Mouse (Mus musculus) thymus, postnatal 25 days (tissue): Measurements from ENCODE around the gene Sik2.
A peak's percentile ranks its signal among the peaks of the same experiment; 100 is the strongest.

Experiments used
- DNase-seq: peaks from one replicate; pipeline ENCODE4 v3.0.0; 2022

The Sik2 gene

DNA sequence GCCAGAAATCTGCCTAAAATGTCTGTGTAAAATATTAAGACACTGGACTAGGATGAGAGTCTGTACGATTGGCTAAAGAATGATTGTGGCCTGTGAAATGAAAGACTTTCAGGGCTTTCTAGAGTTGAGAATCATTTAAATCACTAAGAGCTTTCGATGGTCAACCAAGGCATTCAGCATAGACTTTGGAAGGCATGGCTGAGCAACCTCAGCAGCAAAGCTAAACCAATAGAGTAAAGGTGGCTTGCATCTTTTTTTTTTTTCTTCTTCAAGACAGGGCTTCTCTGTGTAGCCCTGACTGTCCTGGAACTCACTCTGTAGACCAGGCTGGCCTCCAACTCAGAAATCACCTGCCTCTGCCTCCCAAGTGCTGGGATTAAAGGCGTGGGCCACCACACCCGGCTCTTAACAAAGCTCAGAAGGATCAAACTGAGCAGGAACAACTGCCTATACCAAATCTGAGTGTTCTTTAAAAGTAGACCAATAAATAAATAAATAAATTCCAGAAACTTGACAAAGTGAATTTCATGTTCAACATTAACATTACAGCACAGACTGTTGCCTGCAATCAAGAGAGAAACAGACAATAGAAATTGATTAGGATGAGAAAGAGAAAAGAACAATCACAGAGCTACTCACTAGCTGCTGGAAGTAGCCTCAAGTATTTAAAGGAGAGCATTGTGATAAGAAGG is 27.2 kb downstream of the Sik2 start:
- DNase-seq: no peak

DNA sequence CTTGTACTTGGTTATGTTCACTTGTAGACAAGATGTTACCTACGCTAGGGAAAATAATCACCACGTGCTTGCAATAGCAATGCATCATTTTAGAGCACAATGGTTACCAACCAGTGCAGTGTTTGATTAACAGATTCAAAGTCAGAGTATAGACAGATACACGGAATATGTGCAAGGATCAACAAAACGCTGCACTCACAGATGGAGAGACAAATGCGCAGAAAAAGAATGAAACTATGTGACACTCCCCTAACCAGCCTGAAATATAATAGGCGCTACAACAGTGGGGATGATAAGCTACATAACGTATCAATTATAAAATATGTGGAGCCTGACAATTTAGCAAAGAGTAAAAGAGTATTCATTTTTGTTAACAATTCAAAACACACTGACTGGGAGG is 34.2 kb downstream of the Sik2 start:
- no peak for DNase-seq

DNA sequence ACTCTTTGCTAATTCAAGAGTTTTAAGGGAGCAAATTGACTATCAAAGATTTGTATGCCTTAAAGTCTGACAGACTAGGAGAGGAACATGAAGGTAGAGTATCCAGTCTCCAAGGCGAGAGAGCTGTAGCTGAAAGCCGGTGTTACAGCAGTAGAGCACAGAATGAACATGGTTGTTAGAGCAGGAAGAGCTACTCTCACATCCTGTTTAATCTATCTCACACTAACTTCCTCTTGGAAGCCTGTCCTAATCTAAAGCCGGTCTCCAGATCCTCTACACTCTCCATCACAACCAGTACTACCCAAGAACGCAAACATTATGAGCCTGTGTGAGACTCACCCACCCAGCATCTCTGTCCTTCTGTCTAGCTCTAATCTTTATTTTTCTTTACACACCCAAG is 38.5 kb downstream of the Sik2 start:
- DNase-seq: no peak

DNA sequence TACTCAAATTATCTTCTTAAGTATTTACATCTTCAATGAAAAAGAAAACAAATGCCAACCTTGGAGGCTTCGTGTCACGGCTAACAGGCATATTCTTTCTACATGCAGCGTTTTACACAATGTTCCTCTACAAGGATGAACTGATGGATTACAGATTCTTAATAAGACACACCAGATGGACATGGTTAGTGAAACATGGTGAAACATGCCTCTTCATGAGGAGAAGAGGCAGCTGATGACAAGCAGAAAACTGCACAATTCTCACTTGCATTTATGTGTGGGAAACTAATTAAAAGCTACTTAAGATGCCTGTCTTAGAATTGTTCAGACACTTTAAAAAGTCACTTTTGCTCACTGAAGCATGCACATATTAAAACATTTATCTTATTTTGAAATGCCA is 39.6 kb downstream of the Sik2 start:
- no peak for DNase-seq

DNA sequence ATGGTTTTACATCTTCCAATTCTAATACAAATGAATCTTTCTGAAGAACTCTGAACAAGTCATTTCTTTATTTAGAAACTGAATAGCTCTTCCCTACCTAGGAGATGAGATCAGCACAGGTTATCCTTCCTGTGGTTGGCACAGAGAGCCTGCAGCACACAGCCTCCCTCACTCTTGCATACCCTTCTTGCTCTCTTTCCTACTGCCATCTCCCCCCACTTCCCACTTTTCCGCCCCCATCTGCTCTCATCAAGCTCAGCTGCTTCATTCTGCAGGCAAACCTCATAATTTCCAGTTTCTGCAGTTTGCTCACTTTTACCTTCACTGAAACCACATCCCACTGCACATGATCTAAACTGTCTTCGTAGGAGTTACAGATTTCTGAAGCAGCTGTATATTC is 42.6 kb downstream of the Sik2 start:
- DNase-seq: no peak

DNA sequence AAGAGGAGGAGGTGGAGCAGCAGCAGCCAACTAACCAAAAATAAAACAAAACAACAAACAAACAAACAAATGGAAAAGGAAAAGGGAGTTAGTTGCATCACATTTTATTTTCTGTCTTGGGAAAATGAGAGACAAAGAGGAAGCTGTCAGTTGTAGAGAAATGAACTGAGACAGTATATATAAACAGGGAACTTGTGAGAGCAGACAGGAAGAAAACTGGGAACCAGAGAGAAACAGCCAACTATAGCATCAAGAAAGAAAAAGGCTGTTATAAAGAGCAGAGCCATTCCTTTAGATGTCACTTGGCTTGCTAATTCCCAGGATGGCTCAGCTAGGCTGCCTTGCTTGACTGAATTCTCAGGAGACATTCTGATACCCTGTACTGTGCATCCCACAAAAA is 43.5 kb downstream of the Sik2 start:
- no peak for DNase-seq

DNA sequence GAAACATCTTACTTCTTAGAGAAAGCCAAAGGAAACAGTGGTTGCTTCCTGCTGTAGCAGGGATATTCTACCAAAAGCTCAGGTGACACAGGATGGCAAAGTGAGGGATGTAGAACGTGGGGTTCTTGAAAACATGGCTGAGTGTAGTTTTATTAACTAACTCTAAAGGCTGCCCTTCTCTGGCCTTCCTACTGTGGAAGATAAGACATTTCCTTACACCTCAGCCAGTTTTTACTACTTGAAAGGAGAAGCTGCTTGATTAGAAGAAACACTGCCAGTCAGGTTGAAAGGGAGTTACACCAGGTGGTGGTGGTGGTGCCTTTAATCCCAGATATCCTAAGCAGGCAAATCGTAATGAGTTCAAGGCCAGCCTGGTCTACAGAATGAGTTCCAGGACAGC is 44.0 kb downstream of the Sik2 start:
- no peak for DNase-seq

DNA sequence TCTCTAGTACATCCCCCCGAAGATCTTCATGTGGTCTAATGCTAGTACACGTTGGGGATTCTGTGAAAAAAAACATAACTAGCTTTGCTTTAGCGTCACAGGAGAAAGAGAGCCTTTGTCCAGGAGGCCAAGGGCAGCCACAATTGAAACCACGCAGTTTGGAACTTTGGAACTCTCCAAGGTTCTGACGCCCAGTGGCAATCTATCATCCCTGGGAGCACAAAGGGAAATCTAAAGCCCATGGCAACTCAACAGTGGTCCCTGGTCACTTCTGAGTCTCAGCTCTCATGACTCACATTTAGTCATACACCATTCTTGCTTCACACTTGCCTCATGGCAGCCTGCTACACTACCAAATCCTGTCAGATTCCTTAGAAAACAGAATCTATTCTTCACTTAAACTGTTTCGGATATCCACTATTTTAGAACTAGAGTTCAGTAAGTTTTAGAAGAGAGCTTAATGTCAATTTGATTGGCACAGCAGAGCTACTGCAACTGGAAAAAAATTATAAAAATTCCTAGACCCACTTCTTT is 50.9 kb downstream of the Sik2 start:
- DNase-seq: no peak

DNA sequence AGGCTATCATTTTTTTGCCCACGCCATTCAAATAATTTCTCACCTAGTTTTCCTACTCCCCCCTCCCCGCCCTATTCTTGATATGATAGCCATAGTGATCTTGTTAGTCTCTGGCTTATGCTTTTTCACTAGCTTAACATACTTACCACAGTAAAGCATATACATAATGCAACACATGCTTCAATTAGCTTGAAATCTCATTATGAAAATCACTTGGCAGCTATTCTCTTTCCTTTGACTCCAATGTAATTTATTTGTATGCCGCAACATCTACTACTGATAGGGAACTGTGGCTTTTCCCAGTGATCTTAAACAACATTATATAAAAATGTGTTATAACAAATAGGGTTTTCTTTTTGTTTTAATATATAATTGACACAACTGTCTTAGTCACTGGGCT is 53.7 kb downstream of the Sik2 start:
- no peak for DNase-seq

DNA sequence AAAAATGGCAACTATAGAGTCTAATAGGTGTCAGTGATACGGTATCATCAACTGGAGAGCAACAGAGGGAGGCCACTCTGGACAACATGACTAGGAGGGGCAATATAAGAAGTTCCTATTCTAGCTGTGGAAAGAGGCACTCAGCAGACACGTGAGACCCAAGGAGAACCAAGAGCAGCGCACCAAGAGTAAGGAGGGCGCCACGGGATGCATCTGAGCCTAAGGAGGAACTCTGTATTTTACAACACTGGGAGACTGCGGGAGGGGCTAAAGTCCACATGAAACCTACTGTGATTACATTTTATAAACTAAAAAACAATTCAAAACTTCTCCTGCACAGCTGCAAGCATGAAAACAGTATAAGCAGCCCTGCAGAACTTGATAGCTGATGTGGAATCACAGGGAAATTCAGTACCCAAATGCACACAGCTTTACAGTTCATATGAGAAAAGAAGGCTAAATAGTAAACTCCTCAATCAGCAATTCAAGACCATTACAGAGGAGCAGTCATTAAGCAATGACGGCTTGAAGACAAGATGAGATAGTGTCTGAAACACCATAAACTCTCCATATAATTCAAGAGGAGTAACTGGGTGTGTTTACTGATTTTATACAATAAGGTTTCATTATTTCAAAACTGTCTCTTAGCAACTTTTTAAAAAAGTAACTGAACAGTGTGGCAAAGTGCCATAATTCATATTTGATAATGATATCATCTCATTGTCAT is 60.6 kb downstream of the Sik2 start:
- no peak for DNase-seq

DNA sequence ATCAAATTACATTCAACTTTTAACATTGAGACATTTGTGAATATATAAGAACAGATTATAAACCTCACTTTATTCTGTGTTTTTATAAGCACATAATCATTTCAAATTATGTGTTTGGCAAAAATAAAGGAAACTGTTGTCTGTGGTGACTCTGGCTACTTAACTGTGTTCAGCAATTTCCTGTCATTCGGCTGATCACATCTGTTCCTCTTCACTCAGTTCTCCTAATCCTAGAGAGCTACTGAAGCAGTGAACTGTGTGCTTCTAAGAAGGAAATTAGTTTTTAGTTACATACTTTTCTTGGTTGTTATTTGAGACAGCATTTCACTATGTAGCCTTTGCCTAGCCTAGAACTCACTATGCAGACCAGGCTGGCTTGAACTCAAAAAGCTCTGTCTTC is 62.5 kb downstream of the Sik2 start:
- no peak for DNase-seq

DNA sequence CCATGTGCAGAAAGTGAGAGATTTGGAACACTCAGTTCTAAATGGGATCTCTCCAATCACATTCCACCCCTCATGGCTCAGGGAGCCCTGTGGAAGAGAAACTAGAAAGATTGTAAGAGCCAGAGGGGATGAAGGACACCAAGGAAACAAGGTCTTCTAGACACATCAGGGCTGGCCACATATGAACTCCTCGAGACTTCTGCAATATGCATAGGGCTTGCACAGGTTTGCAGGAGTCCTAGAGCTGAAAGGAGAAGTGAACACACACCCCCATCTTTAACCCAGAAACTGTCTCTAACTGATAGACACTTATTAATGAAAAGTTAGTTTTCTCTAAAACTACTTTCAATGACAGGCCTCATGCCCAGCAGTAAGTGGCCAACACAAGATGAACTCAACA is 64.0 kb downstream of the Sik2 start:
- no peak for DNase-seq

DNA sequence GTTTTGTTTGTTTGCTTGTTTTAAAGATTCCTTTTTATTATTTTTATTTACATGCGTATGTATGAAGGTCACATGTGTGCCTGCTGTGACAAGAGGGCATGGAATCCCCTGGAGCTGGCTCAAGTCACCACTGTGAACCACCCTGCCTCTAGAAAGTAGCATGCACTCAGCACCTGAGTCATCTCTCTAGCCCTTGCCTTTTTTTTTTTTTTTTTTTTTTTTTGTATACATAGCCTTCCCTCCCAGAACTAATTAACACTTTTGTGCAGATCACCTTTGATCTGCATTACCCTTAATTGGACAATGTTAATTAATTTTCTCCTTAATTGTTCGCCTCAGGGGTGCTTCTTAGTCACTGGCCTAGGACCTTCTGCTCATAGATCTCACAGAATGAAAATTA is 66.2 kb downstream of the Sik2 start:
- no peak for DNase-seq

DNA sequence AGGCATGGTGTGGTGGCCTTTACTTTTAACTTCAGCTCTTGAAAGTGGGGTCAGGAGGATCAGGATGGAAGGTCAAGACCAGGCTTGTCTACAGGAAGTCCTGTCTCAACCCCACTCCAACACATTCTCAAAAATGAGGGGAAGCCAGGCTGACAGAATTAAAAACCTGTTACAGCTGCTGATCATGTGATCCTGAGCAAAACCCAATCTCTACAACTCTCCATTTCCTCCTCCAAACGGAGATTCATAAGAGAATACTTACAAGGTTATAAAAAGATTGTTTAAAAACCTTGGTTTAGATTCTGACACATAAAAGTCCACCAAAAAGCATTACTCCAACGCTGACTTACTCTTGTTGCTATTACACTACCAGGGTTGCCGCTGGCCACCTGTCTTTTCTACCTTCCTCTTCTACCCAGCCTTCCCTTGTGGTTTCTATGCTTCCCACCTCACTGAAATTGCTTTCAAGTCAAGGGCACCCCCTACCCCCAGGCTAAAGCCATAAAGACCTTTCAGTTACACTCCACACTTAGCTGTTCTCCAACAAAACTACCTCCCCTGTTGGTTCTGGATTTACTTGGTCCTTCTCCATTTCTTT is 67.0 kb downstream of the Sik2 start:
- DNase-seq: peak; percentile 22

DNA sequence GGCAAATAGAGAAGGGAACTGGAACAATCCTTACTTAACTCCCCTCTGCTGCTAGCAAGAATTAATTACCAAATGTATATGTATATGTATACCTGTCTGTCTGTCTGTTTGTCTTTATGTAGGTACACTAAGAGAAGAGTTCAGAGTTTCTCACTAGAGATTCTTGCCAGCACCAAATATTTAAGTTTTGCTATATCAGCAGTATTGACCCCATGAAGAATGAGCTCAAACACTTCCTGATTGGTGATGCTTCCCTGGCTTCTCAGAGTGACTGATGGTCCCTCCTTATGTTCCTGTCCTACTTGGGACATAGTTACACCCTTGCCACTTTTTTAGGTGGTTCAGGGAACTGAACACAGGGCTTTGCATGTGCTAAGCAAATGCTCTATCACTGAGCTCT is 78.9 kb downstream of the Sik2 start:
- no peak for DNase-seq

DNA sequence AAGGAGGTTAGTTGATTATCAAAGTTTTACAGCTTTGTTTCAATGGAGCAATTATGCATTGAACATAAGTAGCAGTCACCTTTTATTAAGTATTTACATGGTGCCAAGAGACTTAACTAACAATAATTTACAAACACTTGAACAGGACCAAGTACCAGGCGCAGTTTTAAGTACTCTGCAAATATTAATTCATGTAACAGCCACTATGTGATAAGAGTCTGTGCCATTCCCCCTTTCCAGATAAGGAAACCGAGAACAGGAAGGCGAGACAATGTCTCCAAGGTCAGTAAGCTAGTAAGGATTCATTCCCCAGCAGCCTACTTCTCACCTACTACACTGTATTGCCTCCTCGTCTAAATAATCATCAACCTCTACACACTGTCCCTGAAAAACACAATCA is 83.1 kb downstream of the Sik2 start:
- no peak for DNase-seq

DNA sequence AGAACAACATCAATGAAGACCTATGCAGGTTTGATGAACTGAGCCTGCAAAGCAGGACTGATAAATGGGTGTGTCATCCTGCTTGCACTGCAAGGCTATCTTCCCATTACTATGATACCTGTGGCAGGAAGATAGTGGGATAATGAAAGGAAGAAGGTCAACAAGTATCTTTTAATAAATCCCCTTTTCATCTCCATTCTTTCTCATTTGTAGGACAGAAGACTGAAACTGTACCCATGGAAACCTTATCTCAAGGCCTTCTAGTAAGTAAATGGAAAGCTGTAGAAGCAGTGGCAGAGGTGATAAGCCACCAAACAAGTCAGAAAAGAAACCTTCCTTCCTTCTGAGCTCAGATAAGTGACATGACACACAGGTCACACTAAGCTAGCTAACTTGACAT is 84.4 kb downstream of the Sik2 start:
- DNase-seq: no peak

DNA sequence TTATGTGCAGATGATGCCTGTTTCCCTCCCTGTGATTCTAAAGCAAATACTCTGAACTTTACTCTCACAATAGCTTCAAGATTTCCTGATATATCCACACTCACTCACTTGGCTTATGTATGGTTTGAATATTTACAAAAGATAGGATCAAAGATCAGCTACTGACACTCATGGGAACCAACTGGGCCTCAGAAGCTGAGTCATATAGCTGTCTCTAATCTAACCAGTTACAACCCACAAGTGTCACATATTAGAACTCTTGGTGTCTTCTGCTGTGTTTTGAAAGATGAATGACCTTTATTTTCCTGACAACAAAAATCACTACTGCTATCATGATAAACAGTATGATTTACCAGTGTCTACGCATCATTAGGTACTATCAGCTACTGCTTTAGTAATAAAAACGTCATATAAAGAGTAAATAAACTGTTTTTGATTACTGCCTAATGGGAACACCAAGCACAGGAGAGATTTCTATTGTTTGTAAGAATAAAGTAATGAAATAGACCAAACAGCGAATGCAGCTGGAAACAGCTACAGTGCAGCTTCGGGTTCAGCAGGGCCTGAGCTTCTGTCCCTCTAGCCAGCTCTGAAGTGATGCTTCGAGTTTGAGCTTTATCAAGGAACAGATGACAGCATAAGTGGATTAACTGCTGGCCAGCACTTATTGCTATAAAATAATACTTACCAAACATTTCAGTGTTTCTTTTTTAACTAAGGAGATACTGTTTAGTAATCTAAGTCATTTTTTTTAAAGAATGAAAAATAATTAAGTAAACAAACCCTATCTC is 86.3 kb downstream of the Sik2 start:
- DNase-seq: no peak

DNA sequence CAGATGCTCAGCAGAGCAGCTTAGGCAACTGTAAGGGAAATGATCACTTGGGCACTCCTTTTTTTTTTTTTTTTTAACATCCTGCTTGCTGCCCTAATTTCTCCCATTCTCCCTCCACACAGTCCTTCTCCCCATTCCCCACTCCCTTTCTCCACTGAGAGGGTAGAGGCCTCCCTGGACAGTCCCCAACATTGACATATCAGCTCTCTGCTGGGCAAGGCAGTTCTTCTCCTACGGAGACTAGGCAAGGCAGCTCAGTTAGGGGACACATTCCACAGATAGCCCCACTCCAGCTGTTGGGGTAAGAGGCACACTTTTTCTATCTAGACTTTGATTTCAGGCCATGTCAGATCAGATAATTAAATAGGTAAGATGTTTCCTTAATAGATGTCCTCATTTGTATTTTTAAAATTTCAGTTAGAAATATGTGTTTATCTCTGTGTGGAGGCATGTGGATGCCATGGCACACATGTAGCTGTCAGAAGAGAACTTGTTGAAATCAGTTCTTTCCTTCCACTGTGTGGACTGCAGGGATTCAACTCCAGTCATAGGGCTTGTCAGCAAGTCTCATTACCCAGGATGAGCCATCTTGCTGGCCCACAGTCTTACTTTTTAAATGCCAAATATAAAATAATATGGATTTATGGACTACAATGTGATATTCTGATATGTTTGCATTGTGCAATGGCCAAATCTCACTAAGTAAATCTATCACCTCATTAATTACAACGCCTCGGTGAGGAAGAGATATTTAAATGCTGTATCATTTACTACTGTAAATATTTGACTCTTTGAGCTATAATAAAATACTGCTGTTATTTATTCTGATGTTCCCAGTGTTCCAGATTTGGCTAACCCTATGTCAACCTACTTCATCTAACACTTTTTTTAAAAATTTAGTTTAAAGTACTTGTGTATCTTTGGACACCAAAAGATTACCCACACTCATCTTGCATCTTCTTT is 87.7 kb downstream of the Sik2 start:
- no peak for DNase-seq

DNA sequence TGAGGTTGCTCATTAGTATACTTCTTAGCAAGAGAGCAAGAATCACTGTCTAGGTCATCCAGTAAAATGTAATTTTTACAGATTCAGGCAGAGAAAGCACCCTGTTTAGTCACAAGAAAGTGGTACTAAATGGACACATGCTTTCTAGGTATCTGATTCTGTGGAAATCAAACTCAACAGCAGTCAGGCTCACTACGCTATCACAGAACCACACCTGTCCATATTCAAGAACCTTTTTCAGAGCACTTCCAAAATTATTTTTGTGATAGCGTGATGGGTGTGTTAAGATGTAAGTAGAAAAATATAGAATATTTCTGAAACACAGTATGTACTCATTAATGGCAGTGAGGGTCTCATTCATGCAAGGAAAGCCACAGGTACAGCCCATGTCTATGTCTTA is 89.3 kb downstream of the Sik2 start:
- DNase-seq: no peak

DNA sequence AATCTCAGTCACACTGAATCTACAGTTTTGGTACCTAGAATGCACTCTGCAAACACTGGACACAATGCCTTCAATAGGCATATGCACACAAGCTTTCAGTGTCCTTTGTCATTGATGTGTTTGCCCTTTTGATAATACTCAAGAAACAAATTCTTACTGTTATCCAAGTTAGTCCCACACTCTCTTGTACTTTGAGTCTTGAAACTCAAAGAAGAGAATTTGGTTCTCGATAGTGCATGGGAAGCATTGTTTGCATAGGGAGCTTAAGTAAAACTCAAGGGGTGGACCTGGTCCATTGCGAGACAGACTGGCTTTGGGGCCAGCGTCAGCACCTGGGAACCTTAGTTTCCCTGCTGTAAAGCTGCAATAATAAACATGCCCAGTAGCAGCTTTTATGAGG is 90.7 kb downstream of the Sik2 start:
- DNase-seq: no peak

DNA sequence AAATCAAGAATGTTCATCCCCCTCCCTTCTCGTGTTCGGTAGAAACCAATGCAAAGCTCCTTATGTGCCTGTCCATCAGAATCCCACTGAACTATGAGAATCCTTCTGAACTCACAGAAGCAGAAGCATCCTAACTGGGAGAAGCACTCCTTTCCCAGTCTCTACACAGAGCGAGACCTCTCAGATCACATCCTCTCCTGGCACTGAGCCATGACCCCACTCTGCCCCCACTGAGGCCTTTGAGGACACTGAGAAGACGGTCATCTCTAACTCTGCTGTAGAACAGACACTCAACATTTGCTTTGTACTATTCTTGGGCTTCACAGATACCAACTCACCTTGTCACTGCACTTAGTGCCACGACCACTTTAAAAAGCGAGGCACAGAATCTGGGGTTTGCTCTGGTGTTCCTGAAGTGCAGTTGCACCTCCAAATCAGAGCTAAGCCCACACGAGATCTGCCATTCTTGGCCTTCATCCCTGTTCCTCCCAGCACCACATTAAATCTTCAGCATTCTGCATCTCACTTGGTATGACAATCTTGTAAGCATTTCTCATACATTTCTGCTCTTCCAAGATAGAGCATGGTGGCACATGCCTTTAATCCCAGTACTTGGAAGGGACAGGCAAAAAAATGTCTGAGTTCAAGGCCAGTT is 96.9 kb downstream of the Sik2 start:
- DNase-seq: no peak
